Mouse (Mus musculus) layer of hippocampus, adult 18-20 months (tissue): ENCODE data around the gene Fstl1. TPM values are rescaled to one million over a fixed set of nuclear protein-coding genes. Genes with fewer than 3 reads are reported as not detected.

Experiments used
- DNase-seq, 2 experiments: peaks; one replicate each; pipeline ENCODE4 v3.0.0; 2022; ENCODE audit warnings: low spot score in 2 of 2
- total RNA-seq, 2 experiments: library from RNA; stranded (reverse); gene quantifications; 2 replicates each; pipeline ENCODE4 v1.2.3; 2021

Gene Fstl1
- total RNA-seq, 2 experiments from 2014 or later, result 31.3 to 34.0 TPM

GRCm38 (mm10) chr16:37817986-37818385 is 41.3 kb downstream of the Fstl1 start:
- DNase-seq, result no peak

GRCm38 (mm10) chr16:37823949-37824348 is 47.3 kb downstream of the Fstl1 start:
- no peak for DNase-seq

GRCm38 (mm10) chr16:37824778-37825505 is 48.3 kb downstream of the Fstl1 start:
- DNase-seq, result no peak

- no peak for DNase-seq
Measured at GRCm38 (mm10) chr16:37826286-37826685, 49.6 kb downstream of the Fstl1 start.

GRCm38 (mm10) chr16:37831041-37831440 is 54.4 kb downstream of the Fstl1 start:
- DNase-seq, result no peak

GRCm38 (mm10) chr16:37837571-37837970 is 60.9 kb downstream of the Fstl1 start:
- no peak for DNase-seq

- DNase-seq, result no peak
Measured at GRCm38 (mm10) chr16:37842439-37842838, 65.8 kb downstream of the Fstl1 start.

- DNase-seq, result no peak
Measured at GRCm38 (mm10) chr16:37843740-37844139, 67.1 kb downstream of the Fstl1 start.

- no peak for DNase-seq
Measured at GRCm38 (mm10) chr16:37845202-37845925, 68.7 kb downstream of the Fstl1 start.

GRCm38 (mm10) chr16:37847081-37847480 is 70.4 kb downstream of the Fstl1 start:
- DNase-seq, result no peak

- no peak for DNase-seq
Measured at GRCm38 (mm10) chr16:37851366-37851765, 74.7 kb downstream of the Fstl1 start.

- no peak for DNase-seq
Measured at GRCm38 (mm10) chr16:37853279-37853678, 76.6 kb downstream of the Fstl1 start.

GRCm38 (mm10) chr16:37854054-37854453 is 77.4 kb downstream of the Fstl1 start:
- no peak for DNase-seq

GRCm38 (mm10) chr16:37854593-37854992 is 77.9 kb downstream of the Fstl1 start:
- no peak for DNase-seq

GRCm38 (mm10) chr16:37855583-37855982 is 78.9 kb downstream of the Fstl1 start:
- no peak for DNase-seq

- no peak for DNase-seq
Measured at GRCm38 (mm10) chr16:37856327-37856726, 79.7 kb downstream of the Fstl1 start.

- DNase-seq, result no peak
Measured at GRCm38 (mm10) chr16:37857495-37857894, 80.8 kb downstream of the Fstl1 start.

- no peak for DNase-seq
Measured at GRCm38 (mm10) chr16:37860213-37860612, 83.5 kb downstream of the Fstl1 start.

- DNase-seq, result no peak
Measured at GRCm38 (mm10) chr16:37861029-37861428, 84.4 kb downstream of the Fstl1 start, which contains the start of gene Gm36028. Gm36028 (minus strand) TSS chr16:37861146.

GRCm38 (mm10) chr16:37863876-37864275 is 87.2 kb downstream of the Fstl1 start:
- DNase-seq, result no peak

GRCm38 (mm10) chr16:37865841-37866240 is 89.2 kb downstream of the Fstl1 start:
- no peak for DNase-seq

GRCm38 (mm10) chr16:37867791-37868505 is 91.3 kb downstream of the Fstl1 start, which contains the start of gene Lrrc58:
Lrrc58 (plus strand) TSS chr16:37868389.
- DNase-seq, result peak; percentile 81 to 90
